Mouse (Mus musculus) embryonic facial prominence, embryonic 10.5 days (tissue): ENCODE results near the gene Map4k1. TPM values are rescaled to one million over a fixed set of nuclear protein-coding genes. Genes with fewer than 3 reads are reported as not detected.

Experiments used
- DNase-seq: peaks from one replicate; pipeline ENCODE4 v3.0.0-alpha.2; 2017; ENCODE audit warnings: low spot score
- H3K27ac ChIP-seq: fragments of 300-500 bp; sonication (generic); replicated peaks from 2 replicates; pipeline ENCODE4 v1.5.1; 2016; ENCODE audit warnings: mild to moderate bottlenecking
- H3K27me3 ChIP-seq: fragments of 300-500 bp; sonication (generic); replicated peaks from 2 replicates; pipeline ENCODE4 v1.6.1; 2016; ENCODE audit warnings: low read depth, mild to moderate bottlenecking; ENCODE audit not compliant: poor library complexity, severe bottlenecking
- H3K36me3 ChIP-seq: fragments of 300-500 bp; sonication (generic); replicated peaks from 2 replicates; pipeline ENCODE4 v1.6.1; 2016; ENCODE audit warnings: mild to moderate bottlenecking, moderate library complexity
- H3K4me1 ChIP-seq: fragments of 300-500 bp; sonication (generic); 2 replicates; pipeline ENCODE4 v1.6.1; 2016
- H3K4me3 ChIP-seq: fragments of 300-500 bp; sonication (generic); 2 replicates; pipeline ENCODE4 v1.5.1; 2016; ENCODE audit warnings: mild to moderate bottlenecking, moderate library complexity
- H3K9me3 ChIP-seq: fragments of 300-500 bp; sonication (generic); 2 replicates; pipeline ENCODE4 v1.6.1; 2016; ENCODE audit warnings: mild to moderate bottlenecking
- WGBS: fragments of 180-500 bp; shearing (Covaris S2); methylation state at CpG from one replicate; pipeline ENCODE4 v1.1.7; 2016; 5-methylcytosine and 5-hydroxymethylcytosine counted together
- polyA plus RNA-seq: library from polyadenylated mRNA; unstranded; fragments of >200 nt; fragmentation: Nextera tagmentation; extraction: Ambion mirVana; gene quantifications from 2 replicates; pipeline ENCODE4 v1.2.1, GENCODE M21; 2016

Map4k1 gene
- polyA plus RNA-seq, 1 experiment from 2014 or later = 14.4 TPM

DNA sequence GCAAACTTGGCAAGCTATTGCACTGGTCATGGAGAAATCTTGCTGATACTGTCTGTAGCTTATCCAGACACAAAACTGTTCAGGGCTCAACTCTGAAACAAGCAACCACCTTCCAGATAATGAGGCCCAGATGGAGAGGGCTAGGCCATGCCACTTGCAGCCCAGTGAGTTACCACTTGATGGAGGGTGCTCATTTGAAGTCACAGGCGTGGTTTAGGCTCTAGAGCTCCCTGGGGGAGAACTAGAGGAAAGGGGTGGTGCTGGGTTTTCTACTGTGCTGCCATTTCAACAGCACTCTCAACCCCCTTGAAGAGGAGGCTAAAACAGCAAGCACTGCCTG, 35.6 kb upstream of the Map4k1 start:
- WGBS = 23% methylated on average over 1 of the region's 1 CpGs
- Histone ChIP-seq H3K27me3 (no peaks in the 10 kb centered on the region), H3K9me3 (no peaks in the 10 kb centered on the region), H3K4me1 (peaks cover 91% of the 10 kb centered on the region), H3K36me3 (peaks cover 63% of the 10 kb centered on the region), H3K4me3 (peak overlapping the region; percentile 43; the same call in 1 of the 2 replicates), H3K27ac (peak overlapping the region; percentile 90)
- peak; percentile 67 for DNase-seq

DNA sequence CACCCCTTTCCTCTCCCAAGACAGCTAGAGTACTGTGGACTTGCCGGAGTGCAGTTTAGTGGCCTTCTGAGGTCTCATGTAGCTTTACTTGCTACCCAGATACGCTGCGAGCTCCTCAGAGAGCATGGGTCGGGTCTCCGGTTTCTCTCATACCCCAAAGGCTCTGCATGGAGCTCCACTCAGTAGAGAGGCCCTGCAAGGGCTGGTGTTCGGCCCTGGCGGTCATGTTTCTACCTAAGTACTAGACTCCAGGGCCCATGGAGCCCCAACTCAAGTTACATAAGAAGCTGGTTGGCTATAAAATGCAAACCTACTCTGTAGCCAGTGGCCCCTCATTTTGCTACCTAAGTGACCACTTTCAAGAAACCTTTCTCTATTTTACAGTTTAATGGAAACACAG, 33.1 kb upstream of the Map4k1 start:
- DNase-seq = no peak
- WGBS = 85% methylated on average over 7 of the region's 7 CpGs
- peaks cover 52% of the 10 kb centered on the region for H3K36me3 ChIP-seq
- no peaks in the 10 kb centered on the region for H3K27me3 ChIP-seq
- H3K4me3 ChIP-seq = no peak overlapping the region
- peak overlapping the region; percentile 72 for H3K27ac ChIP-seq
- no peaks in the 10 kb centered on the region for H3K9me3 ChIP-seq
- H3K4me1 ChIP-seq = peaks cover 99% of the 10 kb centered on the region

DNA sequence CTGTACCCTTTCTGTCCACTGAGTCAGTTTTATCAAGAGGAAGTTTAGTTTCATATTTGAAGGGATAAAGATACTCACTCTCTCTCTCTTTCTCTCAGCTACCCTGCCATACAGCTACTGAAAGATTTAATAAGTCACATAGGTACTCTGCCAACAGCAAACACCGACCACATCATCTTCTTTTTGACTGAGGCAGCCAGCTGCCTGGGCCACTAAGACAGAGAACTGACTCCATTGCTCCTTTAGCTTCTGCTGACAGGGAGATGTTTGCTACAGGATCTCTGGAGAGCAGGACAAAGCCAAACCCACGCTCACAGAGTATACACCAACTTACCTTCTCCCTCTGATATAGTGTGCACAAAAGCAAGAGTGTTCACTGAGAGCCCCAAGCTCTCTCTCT, 32.6 kb upstream of the Map4k1 start:
- no peak for DNase-seq
- H3K27ac ChIP-seq = peak overlapping the region; percentile 72
- 79% methylated on average over 2 of the region's 2 CpGs for WGBS
- H3K36me3 ChIP-seq = peaks cover 54% of the 10 kb centered on the region
- peaks cover 98% of the 10 kb centered on the region for H3K4me1 ChIP-seq
- no peaks in the 10 kb centered on the region for H3K9me3 ChIP-seq
- peak overlapping the region; percentile 5; the same call in 1 of the 2 replicates for H3K4me3 ChIP-seq
- H3K27me3 ChIP-seq = no peaks in the 10 kb centered on the region

DNA sequence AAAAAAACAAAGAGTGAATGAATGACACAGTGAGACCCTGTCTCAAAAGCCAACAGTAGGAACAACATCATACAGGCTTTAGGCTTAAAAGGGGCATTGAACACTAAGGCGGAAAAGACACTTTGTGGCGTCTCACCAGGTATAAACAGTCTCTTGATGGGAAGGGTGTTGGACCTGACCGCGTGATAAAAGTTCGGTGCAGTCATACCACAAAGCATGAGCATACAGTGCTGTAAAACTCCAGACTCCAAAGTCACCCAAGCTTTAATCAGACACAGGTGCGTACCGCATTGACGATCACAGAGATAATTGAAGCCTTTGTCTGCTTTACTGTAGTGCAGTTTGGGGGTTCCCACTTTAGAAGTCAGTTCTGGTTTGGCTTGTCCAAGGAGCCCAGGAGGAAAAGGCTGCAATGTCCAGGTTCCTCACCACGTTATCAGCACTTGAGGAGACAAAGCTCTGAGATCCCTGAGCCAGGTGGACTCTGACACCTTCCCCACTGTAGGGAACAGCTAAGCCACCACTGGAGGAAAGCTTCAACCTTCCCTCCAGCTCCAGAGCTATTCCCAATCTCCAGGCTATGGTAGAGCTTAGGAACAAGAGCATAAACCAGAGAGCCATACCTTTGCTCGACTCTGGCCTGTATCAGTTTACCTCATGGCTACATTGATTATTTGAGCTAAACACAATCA, 31.4 kb upstream of the Map4k1 start:
- 87% methylated on average over 10 of the region's 10 CpGs for WGBS
- DNase-seq = no peak

DNA sequence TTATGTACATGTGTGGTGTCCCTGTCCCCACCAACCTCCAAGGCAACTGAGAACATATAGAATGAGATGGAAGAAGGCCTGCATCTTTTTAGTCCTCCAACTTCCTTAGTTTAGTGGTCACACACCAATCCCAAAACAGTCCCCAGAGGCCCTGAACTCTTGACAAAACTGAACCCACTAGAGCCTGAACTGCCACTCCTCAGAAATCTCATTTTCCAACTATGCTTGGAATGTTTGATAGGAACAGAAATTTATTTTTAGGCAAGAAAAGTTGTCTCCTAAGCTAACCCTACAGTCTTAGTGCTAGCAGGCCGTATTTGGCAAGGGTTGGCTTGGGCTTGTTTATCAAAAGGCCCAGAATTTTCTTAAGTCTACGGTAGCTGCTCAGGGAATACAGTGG, 30.1 kb upstream of the Map4k1 start:
- Histone ChIP-seq H3K36me3 (peaks cover 70% of the 10 kb centered on the region), H3K4me3 (no peak overlapping the region), H3K4me1 (peaks cover 92% of the 10 kb centered on the region), H3K9me3 (no peaks in the 10 kb centered on the region), H3K27ac (peak overlapping the region; percentile 5; the same call in 1 of the 2 replicates), H3K27me3 (no peaks in the 10 kb centered on the region)
- WGBS = 89% methylated on average over 2 of the region's 2 CpGs
- no peak for DNase-seq

More for the DNA sequence above, 31.4 kb upstream of the Map4k1 start:
- H3K4me1 ChIP-seq = peaks cover 97% of the 10 kb centered on the region
- H3K36me3 ChIP-seq = peaks cover 65% of the 10 kb centered on the region
- H3K27me3 ChIP-seq = no peaks in the 10 kb centered on the region
- peak overlapping the region; percentile 5 for H3K27ac ChIP-seq
- H3K9me3 ChIP-seq = no peaks in the 10 kb centered on the region
- H3K4me3 ChIP-seq = no peak overlapping the region

DNA sequence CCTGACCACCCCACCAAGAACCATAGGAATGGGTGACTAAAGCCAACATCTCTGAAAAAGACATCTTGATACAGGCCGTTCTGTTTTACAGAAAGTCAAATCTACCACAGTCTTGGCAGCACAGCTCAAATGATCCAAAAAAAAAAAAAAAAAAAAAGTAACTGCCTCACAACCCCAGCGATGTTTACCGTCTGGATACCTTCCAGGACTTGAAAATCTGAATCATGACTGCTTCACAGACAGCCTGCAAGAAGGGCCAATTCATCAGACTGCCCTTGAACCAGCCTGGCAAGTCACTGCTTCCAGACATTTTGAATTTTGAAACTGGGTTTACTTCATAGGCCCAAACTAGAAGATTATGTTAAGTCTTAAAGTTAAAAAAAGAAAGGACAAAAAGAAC, 29.1 kb upstream of the Map4k1 start:
- 48% methylated on average over 3 of the region's 3 CpGs for WGBS
- peaks cover 71% of the 10 kb centered on the region for H3K36me3 ChIP-seq
- no peaks in the 10 kb centered on the region for H3K27me3 ChIP-seq
- H3K9me3 ChIP-seq = no peaks in the 10 kb centered on the region
- peaks cover 90% of the 10 kb centered on the region for H3K4me1 ChIP-seq
- H3K27ac ChIP-seq = peak overlapping the region; percentile 84
- no peak overlapping the region; the same call in 1 of the 2 replicates for H3K4me3 ChIP-seq
- DNase-seq = no peak

DNA sequence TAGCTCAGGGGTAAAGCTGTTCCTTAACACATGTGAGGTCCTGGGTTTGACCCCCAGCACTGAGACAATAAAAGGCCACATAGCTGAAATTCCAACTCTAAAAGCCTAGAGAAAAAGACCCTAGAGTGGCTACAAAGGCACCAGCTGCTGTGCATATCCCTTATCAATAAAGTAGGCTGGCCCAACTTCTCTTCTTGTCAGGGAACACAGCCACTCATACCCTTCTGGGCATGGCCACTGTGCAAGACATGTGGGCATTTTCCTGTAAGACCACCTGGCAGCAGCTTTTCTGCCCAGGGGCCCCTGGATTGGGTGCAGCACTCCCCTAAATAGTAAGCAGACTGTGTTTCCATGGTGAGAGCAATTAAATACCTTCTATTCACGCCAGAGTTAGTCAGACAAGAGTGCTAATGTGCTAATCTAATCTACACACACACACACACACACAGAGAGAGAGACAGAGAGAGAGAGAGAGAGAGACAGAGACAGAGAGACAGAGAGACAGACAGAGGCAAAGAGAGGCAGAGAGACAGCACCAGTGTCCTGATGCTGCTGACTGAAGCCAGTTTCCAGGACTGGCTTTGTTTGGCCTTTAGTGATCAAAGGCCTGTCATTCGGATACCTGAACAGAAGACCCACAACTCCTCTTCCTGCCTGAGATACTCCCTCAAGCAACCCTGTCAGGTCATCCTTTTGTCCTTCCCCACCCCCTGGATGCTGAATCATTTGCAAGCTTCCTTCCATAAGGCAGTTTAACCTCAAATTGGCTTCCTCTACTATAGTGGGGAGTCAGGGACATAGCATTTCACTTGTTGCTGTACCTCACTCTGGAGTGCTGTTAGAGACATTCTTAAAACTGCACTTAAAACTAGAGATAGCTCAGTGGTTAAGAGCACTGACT, 28.1 kb upstream of the Map4k1 start:
- Histone ChIP-seq H3K9me3 (no peaks in the 10 kb centered on the region), H3K4me3 (peak overlapping the region; percentile 37), H3K36me3 (peaks cover 63% of the 10 kb centered on the region), H3K4me1 (peaks cover 90% of the 10 kb centered on the region), H3K27me3 (no peaks in the 10 kb centered on the region), H3K27ac (peak overlapping the region; percentile 84)
- WGBS = 7% methylated on average over 2 of the region's 2 CpGs
- DNase-seq = peak; percentile 60

DNA sequence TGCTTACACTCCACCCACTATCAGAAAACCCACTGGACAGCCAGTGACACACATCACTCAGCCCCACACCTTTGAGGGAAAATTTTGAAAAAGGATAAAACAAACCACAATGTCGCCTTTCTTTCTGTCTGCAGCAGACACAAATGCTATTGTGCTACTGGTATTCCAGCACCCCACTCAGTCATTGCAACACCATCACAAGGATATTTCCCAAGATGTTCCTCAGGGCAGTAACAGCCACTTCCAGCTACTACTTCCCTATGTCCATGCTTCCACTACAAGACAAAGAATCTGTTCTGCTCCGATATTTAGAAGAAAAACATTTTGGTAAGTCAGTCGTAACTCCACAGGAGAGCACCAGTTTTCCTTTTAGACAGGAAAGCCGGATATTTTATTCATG, 27.1 kb upstream of the Map4k1 start:
- no peak overlapping the region for H3K4me3 ChIP-seq
- H3K27ac ChIP-seq = peak overlapping the region; percentile 44; the same call in 1 of the 2 replicates
- DNase-seq = no peak
- H3K4me1 ChIP-seq = peaks cover 90% of the 10 kb centered on the region
- H3K9me3 ChIP-seq = no peaks in the 10 kb centered on the region
- no peaks in the 10 kb centered on the region for H3K27me3 ChIP-seq
- peaks cover 52% of the 10 kb centered on the region for H3K36me3 ChIP-seq
- 79% methylated on average over 4 of the region's 4 CpGs for WGBS

DNA sequence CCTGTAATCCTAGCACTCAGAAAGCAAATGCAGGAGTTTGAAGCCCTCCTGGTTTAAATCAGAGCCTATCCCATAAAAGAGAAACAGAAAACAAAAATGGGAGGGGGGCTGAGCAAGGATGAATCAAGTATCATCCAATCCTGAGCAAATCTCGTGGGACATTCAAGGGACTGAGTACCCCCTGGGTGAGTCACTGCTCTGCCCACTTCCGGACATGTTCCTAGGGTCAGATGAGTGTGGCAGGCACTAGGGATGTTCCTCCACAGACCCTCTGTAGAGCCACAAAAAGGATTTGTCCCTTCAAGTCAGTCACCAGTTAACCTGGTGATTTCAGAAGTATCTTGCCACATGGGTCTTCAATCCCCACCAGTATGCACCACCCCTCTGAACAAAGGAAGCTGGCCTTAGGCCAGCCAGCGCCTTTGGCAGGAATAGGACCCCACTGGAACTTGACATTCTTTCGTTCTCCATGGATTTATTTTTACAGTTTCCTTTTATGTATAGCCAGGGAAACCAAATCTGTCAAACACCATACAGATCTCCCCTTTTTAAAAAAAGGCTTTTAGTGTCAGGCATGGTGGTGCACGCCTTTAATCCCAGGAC, 26.5 kb upstream of the Map4k1 start:
- H3K27ac ChIP-seq = peak overlapping the region; percentile 44; the same call in 1 of the 2 replicates
- H3K36me3 ChIP-seq = peaks cover 46% of the 10 kb centered on the region
- H3K9me3 ChIP-seq = no peaks in the 10 kb centered on the region
- no peak for DNase-seq
- H3K27me3 ChIP-seq = no peaks in the 10 kb centered on the region
- H3K4me3 ChIP-seq = no peak overlapping the region
- WGBS = 76% methylated on average over 5 of the region's 5 CpGs
- peaks cover 92% of the 10 kb centered on the region for H3K4me1 ChIP-seq

DNA sequence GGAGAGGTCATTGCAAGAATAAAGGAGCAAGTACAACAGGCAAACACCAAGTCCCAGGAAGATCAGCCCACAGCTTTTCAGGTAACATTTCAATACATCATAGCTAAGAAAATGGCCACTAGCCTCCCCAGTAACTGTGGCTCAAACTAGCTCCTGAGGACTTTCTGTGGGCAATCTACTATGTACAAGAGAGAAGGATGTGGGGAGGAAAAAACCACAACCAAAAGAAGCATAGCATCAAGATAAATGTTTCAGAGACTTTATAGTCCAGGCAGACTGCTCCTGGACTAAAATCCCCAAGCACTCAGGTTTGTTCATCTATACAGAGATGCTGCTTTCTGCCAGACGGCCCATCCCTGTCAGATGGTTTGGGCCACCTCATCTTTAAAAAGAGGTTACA, 25.6 kb upstream of the Map4k1 start:
- 92% methylated on average over 1 of the region's 1 CpGs for WGBS
- Histone ChIP-seq H3K27ac (no peak overlapping the region), H3K36me3 (peaks cover 39% of the 10 kb centered on the region), H3K4me1 (peaks cover 92% of the 10 kb centered on the region), H3K27me3 (no peaks in the 10 kb centered on the region), H3K9me3 (no peaks in the 10 kb centered on the region), H3K4me3 (no peak overlapping the region)
- DNase-seq = no peak

DNA sequence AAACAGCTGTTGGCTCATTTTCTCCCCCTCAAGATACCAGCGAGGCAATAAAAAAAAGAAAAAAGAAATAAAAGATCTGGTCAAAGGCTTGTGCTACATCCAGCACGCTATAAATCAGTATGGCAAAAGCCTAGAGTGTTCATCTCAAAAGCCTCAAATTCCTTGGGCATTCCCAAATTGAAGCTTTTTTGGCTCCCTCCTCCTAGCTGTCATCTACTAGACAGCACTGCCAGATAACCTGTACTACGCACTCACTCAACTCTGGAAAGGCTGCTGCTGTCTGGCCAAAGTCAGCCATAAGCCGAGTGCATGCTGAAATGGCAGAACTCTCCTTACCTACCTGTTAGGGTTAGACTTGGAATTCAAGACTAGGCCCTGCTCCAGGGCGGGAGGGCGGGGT, 24.6 kb upstream of the Map4k1 start:
- Histone ChIP-seq H3K27me3 (no peaks in the 10 kb centered on the region), H3K4me1 (peaks cover 83% of the 10 kb centered on the region)

DNA sequence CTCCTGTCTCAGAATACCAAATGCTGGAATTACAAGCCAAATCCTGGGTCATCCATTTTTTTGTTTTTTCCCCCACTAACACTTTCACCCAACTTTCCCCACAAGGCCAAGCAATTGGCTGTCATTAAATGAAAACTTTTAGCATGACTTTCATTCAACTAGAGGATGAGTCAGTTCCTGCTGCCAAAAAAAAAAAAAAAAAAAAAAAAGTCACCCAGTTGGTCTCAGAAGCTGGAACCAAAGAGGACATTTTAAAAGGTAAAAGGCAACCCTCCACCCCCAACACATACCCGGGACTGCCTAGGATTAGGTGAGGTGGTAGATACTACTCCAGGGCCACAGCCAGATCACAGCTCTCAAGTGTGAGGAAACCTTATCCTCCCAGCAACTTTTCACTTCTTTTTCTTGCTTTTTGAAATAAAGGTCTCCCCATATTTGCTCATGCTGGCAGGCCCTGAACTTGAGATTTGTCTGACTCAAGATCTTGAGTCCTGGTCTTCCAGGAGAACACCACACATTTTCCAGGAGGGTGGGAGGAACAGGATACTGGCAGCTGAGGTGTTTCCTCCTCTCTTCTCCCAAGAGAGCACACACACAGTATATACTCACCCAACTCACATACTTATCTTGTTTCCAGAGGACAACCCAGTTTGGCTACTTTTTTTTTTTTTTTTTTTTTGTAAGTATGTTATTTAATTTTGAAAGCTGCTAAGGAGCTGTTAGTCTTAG, 23.7 kb upstream of the Map4k1 start:
- DNase-seq = no peak
- Histone ChIP-seq H3K27ac (no peak overlapping the region), H3K4me3 (no peak overlapping the region), H3K9me3 (no peaks in the 10 kb centered on the region), H3K36me3 (peaks cover 32% of the 10 kb centered on the region), H3K4me1 (peaks cover 80% of the 10 kb centered on the region), H3K27me3 (no peaks in the 10 kb centered on the region)
- 75% methylated on average over 1 of the region's 1 CpGs for WGBS

More for the DNA sequence above, 24.6 kb upstream of the Map4k1 start:
- Histone ChIP-seq H3K27ac (no peak overlapping the region), H3K9me3 (no peaks in the 10 kb centered on the region), H3K4me3 (no peak overlapping the region), H3K36me3 (peaks cover 32% of the 10 kb centered on the region)
- 88% methylated on average over 6 of the region's 6 CpGs for WGBS
- no peak for DNase-seq
